Mouse (Mus musculus) myocyte (in vitro differentiated cells): Measurements from ENCODE around the gene Glt1d1. TPM values are rescaled to one million over a fixed set of nuclear protein-coding genes. Genes with fewer than 3 reads are reported as not detected.
"Not testable (repeated sequence)": the region's sequence is repeated elsewhere in the genome, so short reads cannot be mapped to it uniquely, and the experiment has no call there.

Source experiments
- H3K27me3 ChIP-seq: one replicate; pipeline ENCODE4 v1.6.1; 2011; ENCODE audit not compliant: control insufficient read depth, insufficient read depth, insufficient read length
- H3K36me3 ChIP-seq: one replicate; pipeline ENCODE4 v1.6.1; 2011; ENCODE audit not compliant: control insufficient read depth, insufficient read depth
- H3K4me2 ChIP-seq: one replicate; pipeline ENCODE4 v1.6.1; 2011; ENCODE audit warnings: low read depth, control low read depth
- H3K4me3 ChIP-seq: one replicate; pipeline ENCODE4 v1.5.1; 2011; ENCODE audit warnings: mild to moderate bottlenecking, control low read depth, moderate library complexity
- H3K79me2 ChIP-seq: one replicate; pipeline ENCODE4 v1.6.1; 2011; ENCODE audit not compliant: control insufficient read depth, insufficient read depth
- H3ac ChIP-seq: one replicate; pipeline ENCODE4 v1.6.1; 2011; ENCODE audit not compliant: control insufficient read depth, insufficient read length
- CEBPB ChIP-seq: IDR thresholded peaks from 2 replicates; pipeline ENCODE4 v1.6.1; 2011; ENCODE audit warnings: mild to moderate bottlenecking, moderate library complexity; ENCODE audit not compliant: poor library complexity, insufficient read depth, severe bottlenecking
- E2F4 ChIP-seq: IDR thresholded peaks from one replicate; pipeline ENCODE4 v1.6.1; 2011; ENCODE audit warnings: mild to moderate bottlenecking, control low read depth, moderate library complexity; ENCODE audit not compliant: insufficient read depth
- MAX ChIP-seq: IDR thresholded peaks from one replicate; pipeline ENCODE4 v1.6.1; 2011; ENCODE audit warnings: low read depth, mild to moderate bottlenecking, control low read depth
- MYOD1 ChIP-seq, 3 experiments: IDR thresholded peaks; one replicate each; pipeline ENCODE4 v1.6.1; 2011; ENCODE audit warnings: control low read depth in 2 of 3, low read depth in 2 of 3, mild to moderate bottlenecking in 2 of 3, moderate library complexity in 1 of 3; ENCODE audit not compliant: insufficient read length in 2 of 3, control insufficient read depth in 1 of 3
- MYOG ChIP-seq, 3 experiments: IDR thresholded peaks; one replicate each; pipeline ENCODE4 v1.6.1; 2011; ENCODE audit warnings: control low read depth in 2 of 3, low read depth in 2 of 3, mild to moderate bottlenecking in 2 of 3; ENCODE audit not compliant: insufficient read length in 2 of 3, control insufficient read depth in 1 of 3, insufficient read depth in 1 of 3
- POLR2A ChIP-seq: IDR thresholded peaks from one replicate; pipeline ENCODE4 v1.6.1; 2011; ENCODE audit warnings: low read depth, mild to moderate bottlenecking, control low read depth, moderate library complexity; ENCODE audit not compliant: insufficient read length
- POLR2AphosphoS2 ChIP-seq: IDR thresholded peaks from one replicate; pipeline ENCODE4 v1.6.1; 2011; ENCODE audit warnings: low read depth, control low read depth; ENCODE audit not compliant: insufficient read length
- REST ChIP-seq: IDR thresholded peaks from one replicate; pipeline ENCODE4 v1.6.1; 2011; ENCODE audit warnings: mild to moderate bottlenecking, control low read depth, moderate library complexity; ENCODE audit not compliant: insufficient read depth, insufficient read length
- SRF ChIP-seq: IDR thresholded peaks from one replicate; pipeline ENCODE4 v1.6.1; 2011; ENCODE audit warnings: low read depth; ENCODE audit not compliant: control insufficient read depth, insufficient read length
- TCF12 ChIP-seq: IDR thresholded peaks from one replicate; pipeline ENCODE4 v1.6.1; 2011; ENCODE audit warnings: mild to moderate bottlenecking, control low read depth; ENCODE audit not compliant: poor library complexity, insufficient read depth, severe bottlenecking
- TCF3 ChIP-seq: IDR thresholded peaks from one replicate; pipeline ENCODE4 v1.6.1; 2011; ENCODE audit warnings: low read depth, control low read depth; ENCODE audit not compliant: insufficient read length
- USF1 ChIP-seq: IDR thresholded peaks from one replicate; pipeline ENCODE4 v1.6.1; 2011; ENCODE audit warnings: low read depth, mild to moderate bottlenecking, control low read depth, moderate library complexity
- polyA plus RNA-seq: library from polyadenylated mRNA; unstranded; fragments of >200 nt; fragmentation: generic; extraction: Trizol; gene quantifications from one replicate; pipeline ENCODE4 v1.2.1, GENCODE M21; 2012; ENCODE audit warnings: missing spikeins

Gene Glt1d1
- polyA plus RNA-seq, 1 experiment: not detected

GRCm38 (mm10) chr5:127705976-127706375, 73.9 kb downstream of the Glt1d1 start:
- H3K36me3 ChIP-seq: no peaks in the 10 kb centered on the region
- no peaks in the 10 kb centered on the region for H3K79me2 ChIP-seq
- TF ChIP-seq MYOG (IDR thresholded peaks at IDR 0.05; ENCODE audit: control insufficient read depth in 1 of 3, insufficient read depth in 1 of 3, insufficient read length in 2 of 3, low read depth in 2 of 3) (no peak), POLR2A (no peak), MYOD1 (IDR thresholded peaks at IDR 0.05; ENCODE audit: control insufficient read depth in 1 of 3, insufficient read length in 2 of 3, low read depth in 2 of 3) (no peak), CEBPB (no peak), USF1 (no peak)
- H3K4me3 ChIP-seq: no peak overlapping the region
- H3K27me3 ChIP-seq: no peaks in the 10 kb centered on the region
- H3K4me2 ChIP-seq: no peak overlapping the region
- no peak overlapping the region for H3ac ChIP-seq

- no peak for TF ChIP-seq REST
- TF ChIP-seq TCF12: no peak
- no peak for TF ChIP-seq MYOG (IDR thresholded peaks at IDR 0.05; ENCODE audit: control insufficient read depth in 1 of 3, insufficient read depth in 1 of 3, insufficient read length in 2 of 3, low read depth in 2 of 3)
- TF ChIP-seq MAX: no peak
- no peak for TF ChIP-seq TCF3
- Histone ChIP-seq H3K27me3 (no peaks in the 10 kb centered on the region), H3K4me3 (no peak overlapping the region), H3K4me2 (no peak overlapping the region), H3K79me2 (no peaks in the 10 kb centered on the region), H3ac (no peak overlapping the region), H3K36me3 (no peaks in the 10 kb centered on the region)
Measured at GRCm38 (mm10) chr5:127708143-127708542, 76.1 kb downstream of the Glt1d1 start.

- TF ChIP-seq SRF (no peak), MAX (no peak), REST (no peak), TCF3 (no peak), MYOD1 (IDR thresholded peaks at IDR 0.05; ENCODE audit: control insufficient read depth in 1 of 3, insufficient read length in 2 of 3, low read depth in 2 of 3) (no peak)
- Histone ChIP-seq H3K79me2 (no peaks in the 10 kb centered on the region), H3K4me2 (no peak overlapping the region)
Measured at GRCm38 (mm10) chr5:127714783-127715704, 83.0 kb downstream of the Glt1d1 start.

GRCm38 (mm10) chr5:127720591-127721379, 88.7 kb downstream of the Glt1d1 start:
- no peak for TF ChIP-seq CEBPB
- no peak for TF ChIP-seq TCF12
- no peak for TF ChIP-seq SRF
- TF ChIP-seq MYOD1 (IDR thresholded peaks at IDR 0.05; ENCODE audit: control insufficient read depth in 1 of 3, insufficient read length in 2 of 3, low read depth in 2 of 3): no peak
- no peak for TF ChIP-seq REST
- no peak for TF ChIP-seq POLR2A
- TF ChIP-seq POLR2AphosphoS2: no peak
- TF ChIP-seq MYOG (IDR thresholded peaks at IDR 0.05; ENCODE audit: control insufficient read depth in 1 of 3, insufficient read depth in 1 of 3, insufficient read length in 2 of 3, low read depth in 2 of 3): no peak
- no peak for TF ChIP-seq TCF3
- no peak for TF ChIP-seq E2F4
- TF ChIP-seq MAX: no peak
- no peak for TF ChIP-seq USF1
- H3K36me3 ChIP-seq: no peaks in the 10 kb centered on the region

More at GRCm38 (mm10) chr5:127714783-127715704, 83.0 kb downstream of the Glt1d1 start:
- Histone ChIP-seq H3ac (no peak overlapping the region), H3K4me3 (no peak overlapping the region), H3K36me3 (no peaks in the 10 kb centered on the region), H3K27me3 (no peaks in the 10 kb centered on the region)

GRCm38 (mm10) chr5:127722171-127722570, 90.1 kb downstream of the Glt1d1 start:
- not testable (repeated sequence) for H3K4me2 ChIP-seq, H3K79me2 ChIP-seq, H3ac ChIP-seq, H3K36me3 ChIP-seq, H3K4me3 ChIP-seq, H3K27me3 ChIP-seq

More at GRCm38 (mm10) chr5:127720591-127721379, 88.7 kb downstream of the Glt1d1 start:
- H3K4me2 ChIP-seq: no peak overlapping the region
- H3K4me3 ChIP-seq: no peak overlapping the region
- H3ac ChIP-seq: no peak overlapping the region
- no peaks in the 10 kb centered on the region for H3K27me3 ChIP-seq
- H3K79me2 ChIP-seq: no peaks in the 10 kb centered on the region
